Mouse (Mus musculus): ENCODE measurements around the gene Slc41a3. TPM values are rescaled to one million over a fixed set of nuclear protein-coding genes. Genes with fewer than 3 reads are reported as not detected.

Slc41a3 gene
- polyA plus RNA-seq, 1 experiment from 2014 or later: 7.2 TPM

GRCm38 (mm10) chr6:90661029-90661399 is 56.5 kb downstream of the Slc41a3 start:
- 70% methylated on average over 11 of the region's 11 CpGs for WGBS
- H3K4me2 ChIP-seq (replicated peaks; ENCODE audit: low read depth, low read length): no peak overlapping the region
- peak; percentile 55 for ATAC-seq (ENCODE audit: low FRiP score, low TSS enrichment)
- H3K4me1 ChIP-seq (ENCODE audit: control insufficient read depth, insufficient read depth, low read length): peaks cover 20% of the 10 kb centered on the region
- peaks cover 10% of the 10 kb centered on the region; the same call in 1 of the 2 replicates for H3K36me3 ChIP-seq (ENCODE audit: control insufficient read depth, insufficient read depth, low read length)
- no peaks in the 10 kb centered on the region for H3K27me3 ChIP-seq (ENCODE audit: control insufficient read depth, insufficient read depth, low read length)
- H3K9me3 ChIP-seq (ENCODE audit: control insufficient read depth, low read length): no peaks in the 10 kb centered on the region; the same call in 1 of the 2 replicates
- peak overlapping the region; percentile 59; the same call in 1 of the 2 replicates for H3K27ac ChIP-seq (ENCODE audit: low read depth, low read length)
- no peak overlapping the region for H3K4me3 ChIP-seq (ENCODE audit: low read length)
- H3K9ac ChIP-seq (ENCODE audit: low read depth, low read length): no peak overlapping the region

GRCm38 (mm10) chr6:90662148-90662547 is 57.6 kb downstream of the Slc41a3 start:
- WGBS: 87% methylated on average over 5 of the region's 5 CpGs
- no peak for ATAC-seq (ENCODE audit: low FRiP score, low TSS enrichment)
- Histone ChIP-seq H3K4me1 (ENCODE audit: control insufficient read depth, insufficient read depth, low read length) (peaks cover 20% of the 10 kb centered on the region), H3K27me3 (ENCODE audit: control insufficient read depth, insufficient read depth, low read length) (no peaks in the 10 kb centered on the region), H3K4me3 (ENCODE audit: low read length) (no peak overlapping the region), H3K9ac (ENCODE audit: low read depth, low read length) (no peak overlapping the region), H3K27ac (ENCODE audit: low read depth, low read length) (no peak overlapping the region), H3K9me3 (ENCODE audit: control insufficient read depth, low read length) (no peaks in the 10 kb centered on the region), H3K4me2 (replicated peaks; ENCODE audit: low read depth, low read length) (no peak overlapping the region), H3K36me3 (ENCODE audit: control insufficient read depth, insufficient read depth, low read length) (peaks cover 18% of the 10 kb centered on the region; the same call in 1 of the 2 replicates)

DNA sequence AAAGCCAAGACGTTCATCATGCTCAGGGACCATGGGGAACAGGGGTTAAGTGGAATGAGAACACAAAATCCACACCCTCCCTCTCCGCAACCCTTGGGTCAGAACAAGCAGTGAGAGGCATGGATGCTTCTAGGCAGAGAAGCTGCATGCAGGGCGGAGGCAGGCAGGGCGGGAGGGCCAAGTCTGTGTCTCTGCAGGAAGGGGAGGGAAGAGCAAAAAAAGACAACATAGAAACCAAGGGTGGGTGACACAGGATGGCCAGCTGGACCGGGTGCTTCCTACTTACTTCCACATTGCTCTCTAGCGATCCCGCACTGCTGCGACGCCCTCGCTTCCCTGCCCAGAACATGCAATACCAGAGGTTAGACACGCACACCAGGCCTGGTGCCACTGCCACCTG is 59.2 kb downstream of the Slc41a3 start:
- H3K4me2 ChIP-seq (replicated peaks; ENCODE audit: low read depth, low read length): no peak overlapping the region
- peaks cover 33% of the 10 kb centered on the region for H3K36me3 ChIP-seq (ENCODE audit: control insufficient read depth, insufficient read depth, low read length)
- 0 out of 2 replicates have a peak, but pooled peaks have one; percentile 6 for ATAC-seq (ENCODE audit: low FRiP score, low TSS enrichment)
- H3K4me3 ChIP-seq (ENCODE audit: low read length): no peak overlapping the region
- H3K4me1 ChIP-seq (ENCODE audit: control insufficient read depth, insufficient read depth, low read length): peaks cover 20% of the 10 kb centered on the region
- WGBS: 66% methylated on average over 11 of the region's 11 CpGs
- no peaks in the 10 kb centered on the region for H3K9me3 ChIP-seq (ENCODE audit: control insufficient read depth, low read length)
- peak overlapping the region; percentile 44 for H3K27ac ChIP-seq (ENCODE audit: low read depth, low read length)
- no peaks in the 10 kb centered on the region for H3K27me3 ChIP-seq (ENCODE audit: control insufficient read depth, insufficient read depth, low read length)
- no peak overlapping the region for H3K9ac ChIP-seq (ENCODE audit: low read depth, low read length)

GRCm38 (mm10) chr6:90668693-90669092 is 64.2 kb downstream of the Slc41a3 start:
- Histone ChIP-seq H3K4me2 (replicated peaks; ENCODE audit: low read depth, low read length) (no peak overlapping the region), H3K4me3 (ENCODE audit: low read length) (no peak overlapping the region), H3K36me3 (ENCODE audit: control insufficient read depth, insufficient read depth, low read length) (peaks cover 70% of the 10 kb centered on the region), H3K27ac (ENCODE audit: low read depth, low read length) (no peak overlapping the region), H3K4me1 (ENCODE audit: control insufficient read depth, insufficient read depth, low read length) (0 out of 2 replicates have a peak, but pooled peaks cover 3% of the 10 kb centered on the region), H3K9ac (ENCODE audit: low read depth, low read length) (no peak overlapping the region), H3K27me3 (ENCODE audit: control insufficient read depth, insufficient read depth, low read length) (no peaks in the 10 kb centered on the region), H3K9me3 (ENCODE audit: control insufficient read depth, low read length) (no peaks in the 10 kb centered on the region)
- ATAC-seq (ENCODE audit: low FRiP score, low TSS enrichment): peak; percentile 56; the same call in 1 of the 2 replicates
- WGBS: 34% methylated on average over 9 of the region's 9 CpGs

GRCm38 (mm10) chr6:90678759-90679158 is 74.2 kb downstream of the Slc41a3 start:
- Histone ChIP-seq H3K4me3 (ENCODE audit: low read length) (no peak overlapping the region), H3K27ac (ENCODE audit: low read depth, low read length) (no peak overlapping the region), H3K4me2 (replicated peaks; ENCODE audit: low read depth, low read length) (no peak overlapping the region), H3K9me3 (ENCODE audit: control insufficient read depth, low read length) (no peaks in the 10 kb centered on the region; the same call in 1 of the 2 replicates), H3K4me1 (ENCODE audit: control insufficient read depth, insufficient read depth, low read length) (0 out of 2 replicates have a peak, but pooled peaks cover 3% of the 10 kb centered on the region), H3K36me3 (ENCODE audit: control insufficient read depth, insufficient read depth, low read length) (peaks cover 50% of the 10 kb centered on the region), H3K9ac (ENCODE audit: low read depth, low read length) (no peak overlapping the region), H3K27me3 (ENCODE audit: control insufficient read depth, insufficient read depth, low read length) (no peaks in the 10 kb centered on the region)
- WGBS: 86% methylated on average over 4 of the region's 4 CpGs
- 0 out of 2 replicates have a peak, but pooled peaks have one; percentile 20 for ATAC-seq (ENCODE audit: low FRiP score, low TSS enrichment)

DNA sequence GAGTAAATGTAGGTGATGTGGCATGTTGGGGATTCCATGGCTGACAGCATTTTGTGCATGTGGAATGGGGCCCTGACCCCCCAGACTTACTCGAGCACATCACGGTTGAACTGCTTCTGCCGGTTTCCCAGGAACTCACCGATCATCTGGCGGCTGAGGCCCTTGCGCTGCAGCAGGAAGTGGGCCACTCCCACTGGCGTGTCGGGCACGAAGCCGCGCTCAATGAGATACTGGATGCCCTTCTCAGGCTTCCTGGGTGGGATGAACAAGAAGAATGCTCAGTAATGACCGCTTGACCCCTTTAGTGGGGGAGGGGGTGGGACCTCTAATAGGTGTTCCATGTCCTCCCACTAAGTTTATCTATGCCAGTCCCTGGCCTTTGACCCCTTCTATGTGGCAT is 75.9 kb downstream of the Slc41a3 start:
- Histone ChIP-seq H3K4me1 (ENCODE audit: control insufficient read depth, insufficient read depth, low read length) (0 out of 2 replicates have a peak, but pooled peaks cover 3% of the 10 kb centered on the region), H3K27me3 (ENCODE audit: control insufficient read depth, insufficient read depth, low read length) (no peaks in the 10 kb centered on the region), H3K36me3 (ENCODE audit: control insufficient read depth, insufficient read depth, low read length) (peaks cover 37% of the 10 kb centered on the region), H3K27ac (ENCODE audit: low read depth, low read length) (no peak overlapping the region), H3K4me3 (ENCODE audit: low read length) (no peak overlapping the region), H3K9ac (ENCODE audit: low read depth, low read length) (no peak overlapping the region), H3K4me2 (replicated peaks; ENCODE audit: low read depth, low read length) (no peak overlapping the region), H3K9me3 (ENCODE audit: control insufficient read depth, low read length) (no peaks in the 10 kb centered on the region)
- no peak for ATAC-seq (ENCODE audit: low FRiP score, low TSS enrichment)
- WGBS: 71% methylated on average over 12 of the region's 12 CpGs

DNA sequence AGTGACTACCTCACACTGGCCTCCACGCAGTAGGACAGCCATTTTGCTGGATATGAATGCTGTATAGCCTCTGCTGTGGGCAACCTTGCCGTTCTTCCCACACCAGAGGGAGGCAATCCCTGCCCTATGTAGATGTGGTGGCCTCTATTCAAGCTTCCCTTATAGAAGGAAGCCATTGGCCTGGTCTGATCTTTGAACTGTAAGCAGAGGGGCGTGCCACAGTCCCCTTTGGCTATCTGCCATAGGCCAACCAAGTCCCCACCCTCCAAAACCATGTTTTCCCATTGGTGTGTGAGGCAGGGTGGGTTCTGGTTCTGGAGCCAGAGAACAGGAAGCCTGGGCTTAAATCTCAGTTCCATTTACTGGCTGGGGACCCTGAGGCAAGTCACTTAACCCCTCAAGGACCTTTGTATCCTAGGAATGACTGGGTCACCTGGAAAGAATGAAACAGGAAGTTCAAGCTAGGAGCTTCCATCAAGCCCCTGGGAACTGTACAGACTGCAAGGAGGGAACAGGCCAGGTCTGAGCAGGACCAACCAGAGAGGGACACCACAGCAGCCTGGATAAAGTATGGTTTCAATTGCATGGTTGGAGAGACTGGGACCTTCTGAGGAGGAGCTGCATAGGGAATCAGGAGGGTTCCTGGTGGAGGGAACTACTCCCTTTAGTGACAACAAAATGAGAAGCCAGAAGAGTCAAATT is 79.5 kb downstream of the Slc41a3 start:
- Histone ChIP-seq H3K4me1 (ENCODE audit: control insufficient read depth, insufficient read depth, low read length) (0 out of 2 replicates have a peak, but pooled peaks cover 3% of the 10 kb centered on the region), H3K4me3 (ENCODE audit: low read length) (no peak overlapping the region)
- WGBS: 91% methylated on average over 3 of the region's 3 CpGs

GRCm38 (mm10) chr6:90686812-90687211 is 82.3 kb downstream of the Slc41a3 start:
- no peaks in the 10 kb centered on the region for H3K9me3 ChIP-seq (ENCODE audit: control insufficient read depth, low read length)
- H3K4me2 ChIP-seq (replicated peaks; ENCODE audit: low read depth, low read length): no peak overlapping the region
- H3K4me1 ChIP-seq (ENCODE audit: control insufficient read depth, insufficient read depth, low read length): no peaks in the 10 kb centered on the region
- no peak overlapping the region for H3K27ac ChIP-seq (ENCODE audit: low read depth, low read length)
- no peaks in the 10 kb centered on the region for H3K27me3 ChIP-seq (ENCODE audit: control insufficient read depth, insufficient read depth, low read length)
- H3K36me3 ChIP-seq (ENCODE audit: control insufficient read depth, insufficient read depth, low read length): peaks cover 28% of the 10 kb centered on the region
- ATAC-seq (ENCODE audit: low FRiP score, low TSS enrichment): no peak
- no peak overlapping the region for H3K4me3 ChIP-seq (ENCODE audit: low read length)
- no peak overlapping the region for H3K9ac ChIP-seq (ENCODE audit: low read depth, low read length)
- 78% methylated on average over 1 of the region's 1 CpGs for WGBS

More for the DNA sequence above, 79.5 kb downstream of the Slc41a3 start:
- no peak overlapping the region for H3K4me2 ChIP-seq (replicated peaks; ENCODE audit: low read depth, low read length)
- ATAC-seq (ENCODE audit: low FRiP score, low TSS enrichment): no peak; the same call in 1 of the 2 replicates
- peaks cover 14% of the 10 kb centered on the region for H3K36me3 ChIP-seq (ENCODE audit: control insufficient read depth, insufficient read depth, low read length)
- H3K27me3 ChIP-seq (ENCODE audit: control insufficient read depth, insufficient read depth, low read length): no peaks in the 10 kb centered on the region
- no peak overlapping the region for H3K9ac ChIP-seq (ENCODE audit: low read depth, low read length)
- H3K9me3 ChIP-seq (ENCODE audit: control insufficient read depth, low read length): no peaks in the 10 kb centered on the region
- no peak overlapping the region for H3K27ac ChIP-seq (ENCODE audit: low read depth, low read length)

DNA sequence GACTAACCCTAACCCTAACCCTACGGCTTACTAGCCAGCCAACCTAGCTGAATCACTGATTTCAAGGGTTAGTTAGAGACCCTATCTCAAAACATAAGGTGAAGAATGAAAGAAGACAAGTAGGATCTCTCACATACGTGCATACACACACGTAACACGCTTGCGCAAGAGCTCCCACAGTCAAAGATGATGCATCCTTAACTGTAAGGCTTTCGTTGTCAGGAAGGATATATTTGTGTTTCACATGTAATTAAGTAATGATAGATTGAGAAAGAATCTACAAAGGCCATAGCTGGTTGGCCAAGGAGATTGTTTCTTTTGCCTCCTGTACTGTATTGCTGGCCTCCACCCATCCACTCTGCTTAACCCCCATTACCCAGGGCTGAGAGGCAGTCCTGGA is 83.5 kb downstream of the Slc41a3 start:
- Histone ChIP-seq H3K27me3 (ENCODE audit: control insufficient read depth, insufficient read depth, low read length) (no peaks in the 10 kb centered on the region), H3K4me1 (ENCODE audit: control insufficient read depth, insufficient read depth, low read length) (no peaks in the 10 kb centered on the region), H3K27ac (ENCODE audit: low read depth, low read length) (no peak overlapping the region), H3K9ac (ENCODE audit: low read depth, low read length) (no peak overlapping the region), H3K4me3 (ENCODE audit: low read length) (no peak overlapping the region), H3K9me3 (ENCODE audit: control insufficient read depth, low read length) (no peaks in the 10 kb centered on the region), H3K36me3 (ENCODE audit: control insufficient read depth, insufficient read depth, low read length) (peaks cover 38% of the 10 kb centered on the region), H3K4me2 (replicated peaks; ENCODE audit: low read depth, low read length) (no peak overlapping the region)
- 96% methylated on average over 6 of the region's 6 CpGs for WGBS
- ATAC-seq (ENCODE audit: low FRiP score, low TSS enrichment): no peak

Measured in kidney, embryonic 14.5 days (tissue).